Mouse (Mus musculus) ES-E14 (cell line): ENCODE data around the gene Csnk1g2.

Experiments used
- CHD2 ChIP-seq: IDR thresholded peaks from 2 replicates; pipeline ENCODE4 v1.6.1; 2014; ENCODE audit warnings: mild to moderate bottlenecking, low read depth, low read length, inconsistent platforms
- MAFK ChIP-seq: IDR thresholded peaks from 2 replicates; pipeline ENCODE4 v1.6.1; 2014; ENCODE audit warnings: mild to moderate bottlenecking, low read depth, low read length, inconsistent platforms; ENCODE audit not compliant: insufficient read depth
- ZC3H11A ChIP-seq: IDR thresholded peaks from 2 replicates; pipeline ENCODE4 v1.6.1; 2012; ENCODE audit warnings: low read depth, mild to moderate bottlenecking, inconsistent platforms, low read length, borderline replicate concordance
- ZNF384 ChIP-seq: IDR thresholded peaks from 2 replicates; pipeline ENCODE4 v1.6.1; 2012; ENCODE audit warnings: low read depth, low read length, inconsistent platforms

GRCm38 (mm10) chr10:80663485-80664196 lies 41.0 kb downstream of the Csnk1g2 start:
- TF ChIP-seq CHD2, result no peak
- no peak for TF ChIP-seq ZNF384
- TF ChIP-seq MAFK, result no peak
- TF ChIP-seq ZC3H11A, result no peak
